Mouse (Mus musculus): Measurements from ENCODE around the gene Urad. TPM values are rescaled to one million over a fixed set of nuclear protein-coding genes. Genes with fewer than 3 reads are reported as not detected.

Gene Urad
- total RNA-seq, 4 experiments from 2014 or later, result not detected

- DNase-seq (ENCODE audit: low spot score in 2 of 2), result no peak
Observed at GRCm38 (mm10) chr5:147300917-147301780, 21.1 kb downstream of the Urad start.

GRCm38 (mm10) chr5:147300001-147300363 lies 22.3 kb downstream of the Urad start:
- no peak for DNase-seq (ENCODE audit: low spot score in 2 of 2)

- DNase-seq (ENCODE audit: low spot score in 2 of 2), result no peak
Observed at GRCm38 (mm10) chr5:147299255-147300000, 22.8 kb downstream of the Urad start.

GRCm38 (mm10) chr5:147297249-147297648 lies 25.0 kb downstream of the Urad start:
- DNase-seq (ENCODE audit: low spot score in 2 of 2), result no peak

GRCm38 (mm10) chr5:147294121-147294520 lies 28.1 kb downstream of the Urad start:
- no peak for DNase-seq (ENCODE audit: low spot score in 2 of 2)

GRCm38 (mm10) chr5:147293127-147293910 lies 28.9 kb downstream of the Urad start:
- no peak for DNase-seq (ENCODE audit: low spot score in 2 of 2)

GRCm38 (mm10) chr5:147292506-147293120 lies 29.6 kb downstream of the Urad start:
- DNase-seq (ENCODE audit: low spot score in 2 of 2), result no peak

- no peak for DNase-seq (ENCODE audit: low spot score in 2 of 2)
Observed at GRCm38 (mm10) chr5:147291764-147292505, 30.3 kb downstream of the Urad start.

- no peak for DNase-seq (ENCODE audit: low spot score in 2 of 2)
Observed at GRCm38 (mm10) chr5:147284365-147284764, 37.9 kb downstream of the Urad start.

- no peak for DNase-seq (ENCODE audit: low spot score in 2 of 2)
Observed at GRCm38 (mm10) chr5:147277547-147277925, 44.7 kb downstream of the Urad start.

- DNase-seq (ENCODE audit: low spot score in 2 of 2), result no peak
Observed at GRCm38 (mm10) chr5:147276701-147277546, 45.3 kb downstream of the Urad start.

GRCm38 (mm10) chr5:147275761-147276160 lies 46.5 kb downstream of the Urad start:
- DNase-seq (ENCODE audit: low spot score in 2 of 2), result no peak

GRCm38 (mm10) chr5:147274174-147275141 lies 47.8 kb downstream of the Urad start:
- DNase-seq (ENCODE audit: low spot score in 2 of 2), result no peak

- DNase-seq (ENCODE audit: low spot score in 2 of 2), result no peak
Observed at GRCm38 (mm10) chr5:147272808-147273345, 49.4 kb downstream of the Urad start.

GRCm38 (mm10) chr5:147272046-147272807 lies 50.0 kb downstream of the Urad start:
- DNase-seq (ENCODE audit: low spot score in 2 of 2), result no peak

- DNase-seq (ENCODE audit: low spot score in 2 of 2), result no peak
Observed at GRCm38 (mm10) chr5:147270673-147271655, 51.3 kb downstream of the Urad start.
